Mouse (Mus musculus): ENCODE data around the gene Dda1. TPM values are rescaled to one million over a fixed set of nuclear protein-coding genes. Genes with fewer than 3 reads are reported as not detected.

Gene Dda1
- polyA plus RNA-seq, 1 experiment = 103 TPM

Other genes starting within 250 kb of the Dda1 start
- 17.7 and 20.8 TPM in 2 replicates for gene Myo9b, start 196.5 kb upstream of the Dda1 start, polyA plus RNA-seq (2012; rRNA removed)
- 2.8 and 3.6 TPM in 2 replicates for gene Haus8, start 196.3 kb upstream of the Dda1 start, polyA plus RNA-seq (2012; rRNA removed)
- gene Use1, start 102.4 kb upstream of the Dda1 start, polyA plus RNA-seq (2012; rRNA removed) = 157 and 172 TPM in 2 replicates
- 10.2 and 13.0 TPM in 2 replicates for gene Ocel1, start 97.9 kb upstream of the Dda1 start, polyA plus RNA-seq (2012; rRNA removed)
- 133 and 165 TPM in 2 replicates for gene Nr2f6, start 87.2 kb upstream of the Dda1 start, polyA plus RNA-seq (2012; rRNA removed)
- 40.6 and 59.8 TPM in 2 replicates for gene Ushbp1, start 73.4 kb upstream of the Dda1 start, polyA plus RNA-seq (2012; rRNA removed)
- gene Babam1, start 72.3 kb upstream of the Dda1 start, polyA plus RNA-seq (2012; rRNA removed) = 107 and 126 TPM in 2 replicates
- 1.8 TPM in 2 replicates for gene Ankle1, start 63.2 kb upstream of the Dda1 start, polyA plus RNA-seq (2012; rRNA removed)
- gene Abhd8, start 5.5 kb upstream of the Dda1 start, polyA plus RNA-seq (2012; rRNA removed) = 24.1 and 29.2 TPM in 2 replicates
- gene Mrpl34, start 4.2 kb upstream of the Dda1 start, polyA plus RNA-seq (2012; rRNA removed) = 49.9 and 63.7 TPM in 2 replicates
- gene Ano8, start 16.8 kb downstream of the Dda1 start, polyA plus RNA-seq (2012; rRNA removed) = 18.3 and 18.9 TPM in 2 replicates
- gene Gtpbp3, start 18.9 kb downstream of the Dda1 start, polyA plus RNA-seq (2012; rRNA removed) = 19.0 and 21.4 TPM in 2 replicates
- 91.9 and 104 TPM in 2 replicates for gene Plvap, start 42.6 kb downstream of the Dda1 start, polyA plus RNA-seq (2012; rRNA removed)
- 0.07 TPM in 1 of 2 replicates, not detected in the other for gene Ccdc194, start 56.5 kb downstream of the Dda1 start, polyA plus RNA-seq (2012; rRNA removed)
- 123 and 139 TPM in 2 replicates for gene Bst2, start 68.3 kb downstream of the Dda1 start, polyA plus RNA-seq (2012; rRNA removed)
- 144 and 146 TPM in 2 replicates for gene Mvb12a, start 73.7 kb downstream of the Dda1 start, polyA plus RNA-seq (2012; rRNA removed)
- 3.4 and 4.1 TPM in 2 replicates for gene Tmem221, start 89.7 kb downstream of the Dda1 start, polyA plus RNA-seq (2012; rRNA removed)
- 0.41 and 0.53 TPM in 2 replicates for gene Nxnl1, start 97.4 kb downstream of the Dda1 start, polyA plus RNA-seq (2012; rRNA removed)
- gene Slc27a1, start 99.7 kb downstream of the Dda1 start, polyA plus RNA-seq (2012; rRNA removed) = 227 and 307 TPM in 2 replicates
- 111 and 134 TPM in 2 replicates for gene Pgls, start 123.0 kb downstream of the Dda1 start, polyA plus RNA-seq (2012; rRNA removed)
- gene Fam129c, start 128.4 kb downstream of the Dda1 start, polyA plus RNA-seq (2012; rRNA removed) = 2.1 and 2.2 TPM in 2 replicates
- gene Colgalt1, start 141.8 kb downstream of the Dda1 start, polyA plus RNA-seq (2012; rRNA removed) = 140 and 155 TPM in 2 replicates
- 0.58 and 2.0 TPM in 2 replicates for gene Unc13a, start 202.6 kb downstream of the Dda1 start, polyA plus RNA-seq (2012; rRNA removed)
- 19.6 and 19.9 TPM in 2 replicates for gene Jak3, start 207.1 kb downstream of the Dda1 start, polyA plus RNA-seq (2012; rRNA removed)
- 10.6 and 37.9 TPM in 2 replicates for gene Insl3, start 220.0 kb downstream of the Dda1 start, polyA plus RNA-seq (2012; rRNA removed)
- 7.9 and 11.1 TPM in 2 replicates for gene B3gnt3, start 232.6 kb downstream of the Dda1 start, polyA plus RNA-seq (2012; rRNA removed)